Mouse (Mus musculus) bone marrow, adult 2 months (tissue): ENCODE measurements around the gene Ubtfl1.
"Not testable (repeated sequence)": the region's sequence is repeated elsewhere in the genome, so short reads cannot be mapped to it uniquely, and the experiment has no call there.

ENCODE experiments used
- CTCF ChIP-seq: fragments of 200-500 bp; IDR thresholded peaks from 2 replicates; pipeline ENCODE4 v1.5.1; 2011; ENCODE audit warnings: low read length, control low read depth; ENCODE audit not compliant: control insufficient read depth, insufficient read depth
- POLR2A ChIP-seq: fragments of 200-500 bp; IDR thresholded peaks from 2 replicates; pipeline ENCODE4 v1.6.1; 2011; ENCODE audit warnings: low read depth, mild to moderate bottlenecking, control low read depth, low read length, borderline replicate concordance; ENCODE audit not compliant: control insufficient read depth

DNA sequence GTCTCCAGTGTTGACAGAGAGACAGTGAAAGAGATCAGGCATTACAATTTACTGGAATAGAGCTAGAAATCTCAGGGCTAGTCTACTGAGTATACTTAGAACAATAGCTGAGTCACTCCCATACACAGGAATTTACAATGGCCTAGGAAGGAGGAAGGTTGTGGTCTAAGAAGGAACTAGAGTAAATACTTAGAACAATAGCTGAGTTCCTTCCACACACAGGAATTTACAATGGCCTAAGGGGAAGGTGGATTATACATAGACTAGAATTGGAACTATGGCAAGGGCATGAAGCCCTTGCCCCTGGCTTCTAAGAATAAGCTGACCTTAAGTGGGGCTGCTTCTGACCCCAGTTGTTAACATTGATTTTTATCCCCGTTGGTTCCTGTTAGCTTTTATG lies 31.2 kb upstream of the Ubtfl1 start:
- not testable (repeated sequence) for TF ChIP-seq POLR2A, CTCF
